Mouse (Mus musculus) bone marrow macrophage, adult 2 months (primary cell): Measurements from ENCODE around the gene Pi16.

Experiments used
- CTCF ChIP-seq: IDR thresholded peaks from 2 replicates; pipeline ENCODE4 v1.5.1; 2012; ENCODE audit warnings: low read depth, mild to moderate bottlenecking, low read length, moderate library complexity
- POLR2A ChIP-seq: IDR thresholded peaks from 2 replicates; pipeline ENCODE4 v1.6.1; 2012; ENCODE audit warnings: mild to moderate bottlenecking, low read depth, low read length, borderline replicate concordance

- TF ChIP-seq CTCF (no peak), POLR2A (no peak)
Observed at GRCm38 (mm10) chr17:29270148-29270698, 47.3 kb upstream of the Pi16 start.
